Mouse (Mus musculus) gastrocnemius, postnatal 25 days (tissue): ENCODE results near the gene Zscan20. TPM values are rescaled to one million over a fixed set of nuclear protein-coding genes. Genes with fewer than 3 reads are reported as not detected.
A peak's percentile ranks its signal among the peaks of the same experiment; 100 is the strongest.

ENCODE experiments used
- DNase-seq: peaks from one replicate; pipeline ENCODE4 v3.0.0; 2022
- long read RNA-seq, 2 experiments: library from polyadenylated mRNA; stranded (forward); transcript quantifications; one replicate each; pipeline ENCODE4 v2.0.0; 2021
- total RNA-seq, 2 experiments: library from RNA; stranded (reverse); gene quantifications; 1 replicate in 1 of 2; 2 replicates in 1 of 2; pipeline ENCODE4 v1.2.3; 2021

Zscan20 gene
- total RNA-seq: 1 to 10 TPM; 2.9 TPM
- long read RNA-seq, experiment 1: 0 reads
- long read RNA-seq, experiment 2: 0 reads

GRCm38 (mm10) chr4:128609925-128610402 lies at the start of gene Zscan20:
Gene Zscan20 (minus strand): TSS chr4:128610098.
- peak; percentile 97 for DNase-seq

- no peak for DNase-seq
Measured at GRCm38 (mm10) chr4:128655446-128655845, 45.5 kb upstream of the Zscan20 start.

- DNase-seq: peak; percentile 91
Measured at GRCm38 (mm10) chr4:128654505-128655381, 44.8 kb upstream of the Zscan20 start, which contains the start of gene Phc2. Gene Phc2 (plus strand): TSS chr4:128654702.

GRCm38 (mm10) chr4:128652584-128653298 lies 42.8 kb upstream of the Zscan20 start:
- no peak for DNase-seq

- DNase-seq: peak; percentile 28
Measured at GRCm38 (mm10) chr4:128651530-128651929, 41.6 kb upstream of the Zscan20 start.

- no peak for DNase-seq
Measured at GRCm38 (mm10) chr4:128648567-128649255, 38.8 kb upstream of the Zscan20 start.

GRCm38 (mm10) chr4:128646762-128647161 lies 36.9 kb upstream of the Zscan20 start:
- no peak for DNase-seq

- no peak for DNase-seq
Measured at GRCm38 (mm10) chr4:128645896-128646295, 36.0 kb upstream of the Zscan20 start.

GRCm38 (mm10) chr4:128641766-128642717 lies 32.1 kb upstream of the Zscan20 start:
- DNase-seq: no peak

- no peak for DNase-seq
Measured at GRCm38 (mm10) chr4:128638265-128638923, 28.5 kb upstream of the Zscan20 start.

- DNase-seq: no peak
Measured at GRCm38 (mm10) chr4:128637250-128637649, 27.4 kb upstream of the Zscan20 start.

- DNase-seq: no peak
Measured at GRCm38 (mm10) chr4:128635894-128636585, 26.1 kb upstream of the Zscan20 start.

GRCm38 (mm10) chr4:128635451-128635850 lies 25.6 kb upstream of the Zscan20 start:
- DNase-seq: no peak

GRCm38 (mm10) chr4:128621109-128621508 lies 11.2 kb upstream of the Zscan20 start:
- no peak for DNase-seq

- no peak for DNase-seq
Measured at GRCm38 (mm10) chr4:128620572-128620971, 10.7 kb upstream of the Zscan20 start.

- no peak for DNase-seq
Measured at GRCm38 (mm10) chr4:128618963-128619362, 9.1 kb upstream of the Zscan20 start.

GRCm38 (mm10) chr4:128618246-128618911 lies 8.5 kb upstream of the Zscan20 start, which contains the start of gene Tlr12:
Gene Tlr12 (minus strand): TSS chr4:128618619.
- DNase-seq: no peak

GRCm38 (mm10) chr4:128617363-128618120 lies 7.6 kb upstream of the Zscan20 start:
- DNase-seq: no peak
